Mouse (Mus musculus) frontal cortex, postnatal 25 days (tissue): ENCODE measurements around the gene Vps35l.
A peak's percentile ranks its signal among the peaks of the same experiment; 100 is the strongest.

ENCODE experiments used
- DNase-seq, 2 experiments: peaks; one replicate each; pipeline ENCODE4 v3.0.0; 2022; ENCODE audit warnings: low spot score in 2 of 2

Vps35l gene

GRCm38 (mm10) chr7:118819666-118820065 is 79.6 kb downstream of the Vps35l start:
- no peak for DNase-seq

DNA sequence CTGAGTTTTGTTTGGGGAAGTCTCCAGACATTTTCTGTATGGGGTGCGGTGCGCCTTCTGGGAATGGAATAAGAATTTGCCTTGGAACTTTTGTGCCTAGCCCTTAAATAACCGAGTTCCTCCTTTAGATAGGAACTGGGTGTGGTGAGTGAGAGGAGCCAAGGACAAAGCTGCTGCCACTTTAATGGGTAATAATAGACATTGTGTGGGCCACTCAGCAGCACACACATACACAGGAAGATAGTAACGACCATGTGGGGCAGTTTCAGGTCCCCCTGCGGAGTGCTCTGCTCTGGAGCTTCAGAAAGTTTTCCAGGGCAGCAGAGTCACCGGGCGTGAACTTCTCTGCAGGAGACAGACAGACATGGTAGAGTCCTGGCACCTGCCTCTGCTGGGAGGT is 81.3 kb downstream of the Vps35l start:
- no peak for DNase-seq

- no peak for DNase-seq
These were observed 82.0 kb downstream of the Vps35l start for GRCm38 (mm10) chr7:118821887-118822556.

GRCm38 (mm10) chr7:118824451-118824850 is 84.4 kb downstream of the Vps35l start:
- no peak for DNase-seq

DNA sequence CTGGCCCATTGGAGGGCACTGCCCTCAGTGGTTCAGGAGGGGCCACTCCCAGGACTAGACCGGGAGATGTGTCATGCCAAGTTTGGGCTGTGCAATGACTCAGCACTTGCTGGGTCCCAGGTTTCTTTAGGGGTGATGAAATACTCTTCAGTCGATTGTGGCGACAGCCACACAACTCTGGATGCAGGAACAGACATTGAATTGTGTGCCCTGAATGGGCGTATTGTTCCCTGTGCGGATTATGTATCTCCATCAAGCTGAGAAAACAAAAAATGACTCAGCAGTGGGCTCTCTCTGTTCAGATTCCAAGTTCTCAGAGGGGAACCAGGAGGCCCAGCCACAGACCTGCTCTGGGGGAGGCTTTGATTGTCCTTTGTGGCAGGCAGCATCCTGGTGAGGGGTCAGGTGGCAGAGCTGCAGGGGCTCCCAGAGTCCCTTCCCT is 88.0 kb downstream of the Vps35l start:
- no peak for DNase-seq

DNA sequence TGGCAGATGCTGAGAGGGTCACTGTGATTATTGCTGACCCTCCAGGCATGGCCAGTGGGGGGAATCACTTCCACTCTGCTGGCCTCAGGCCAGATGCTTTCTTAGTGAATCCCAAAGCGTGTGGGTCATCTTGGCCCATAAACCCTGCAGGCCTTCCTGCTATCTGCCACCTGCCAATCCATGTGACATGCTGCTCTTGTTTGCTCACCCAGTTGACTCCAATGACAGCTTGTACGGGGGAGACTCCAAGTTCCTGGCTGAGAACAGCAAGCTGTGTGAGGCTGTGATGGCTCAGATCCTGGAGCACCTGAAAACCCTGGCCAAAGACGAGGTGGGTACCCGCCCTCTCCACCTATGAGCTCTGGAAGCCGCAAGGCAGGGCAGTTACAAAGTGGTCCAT is 97.9 kb downstream of the Vps35l start:
- no peak for DNase-seq

DNA sequence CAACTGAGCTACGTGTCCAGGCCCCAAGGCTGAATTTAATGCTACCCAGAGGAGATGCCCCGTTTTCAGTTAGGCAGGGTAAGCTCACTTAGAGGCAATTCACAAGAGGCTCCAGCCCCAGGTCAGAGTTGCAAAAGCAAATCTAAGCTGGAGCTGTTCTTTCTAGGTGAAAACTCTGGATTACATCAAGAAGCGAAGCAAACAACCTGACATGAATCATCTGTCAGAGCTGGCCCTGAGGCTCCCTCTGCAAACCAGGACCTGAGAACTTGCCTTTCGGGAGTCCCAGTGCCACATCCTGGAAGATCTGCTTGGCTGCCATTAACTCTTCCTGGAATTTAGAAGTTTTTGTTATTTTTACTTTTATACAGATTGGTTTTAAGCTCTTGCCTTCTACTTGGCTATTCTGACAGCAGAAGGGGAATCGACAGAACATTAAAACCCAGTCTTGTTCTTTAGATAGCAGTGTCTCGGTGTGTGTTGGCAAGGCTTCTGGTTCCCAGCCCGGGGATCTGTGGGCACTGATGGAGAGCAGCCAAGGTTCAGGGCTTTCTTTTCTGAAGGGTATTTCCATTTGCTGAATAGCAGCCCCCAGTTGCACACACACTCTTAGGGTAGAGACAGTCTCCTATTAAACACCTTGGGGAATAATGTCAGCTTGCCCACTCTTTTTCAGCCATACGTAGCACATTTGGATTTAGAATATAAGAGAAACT is 101.2 kb downstream of the Vps35l start:
- no peak for DNase-seq

DNA sequence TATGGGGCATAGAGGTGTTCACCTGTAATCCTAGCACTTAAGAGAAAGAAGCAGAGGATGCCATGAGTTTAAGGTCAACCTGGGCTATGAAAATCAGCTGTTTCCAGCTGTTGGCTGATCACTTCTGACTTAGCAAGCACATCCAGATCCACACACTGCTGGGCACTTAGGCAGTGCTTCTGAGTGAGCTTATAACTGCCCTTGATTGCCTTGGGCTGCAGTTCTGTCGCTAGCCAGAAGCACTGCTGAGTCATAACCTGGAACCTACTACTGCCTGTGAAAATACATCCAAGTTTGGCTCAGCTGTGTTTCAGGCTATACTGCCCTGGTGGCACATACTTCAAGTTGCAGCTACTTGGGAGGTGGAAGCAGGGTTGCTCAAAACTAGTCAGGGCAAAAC is 101.8 kb downstream of the Vps35l start:
- no peak for DNase-seq

DNA sequence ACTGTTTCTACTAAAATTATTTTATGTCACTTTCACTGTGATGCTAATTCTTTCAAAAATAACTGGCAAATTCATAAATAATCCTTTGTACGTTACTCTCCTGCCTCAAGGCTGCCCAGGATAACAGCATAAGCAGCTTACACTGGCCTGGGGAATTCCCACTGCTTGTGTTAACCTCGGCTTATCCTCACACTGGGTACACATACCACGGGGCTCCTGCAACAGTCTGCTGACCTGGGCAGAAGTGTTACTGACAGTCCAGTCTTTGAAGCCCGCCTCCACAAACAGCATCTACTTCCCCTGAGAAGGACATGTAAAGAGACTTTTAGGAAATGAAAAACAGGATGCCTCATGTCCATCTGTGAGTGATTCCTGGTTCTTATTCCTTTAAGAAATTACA is 102.9 kb downstream of the Vps35l start:
- no peak for DNase-seq

GRCm38 (mm10) chr7:118845141-118845540 is 105.1 kb downstream of the Vps35l start:
- DNase-seq: no peak

DNA sequence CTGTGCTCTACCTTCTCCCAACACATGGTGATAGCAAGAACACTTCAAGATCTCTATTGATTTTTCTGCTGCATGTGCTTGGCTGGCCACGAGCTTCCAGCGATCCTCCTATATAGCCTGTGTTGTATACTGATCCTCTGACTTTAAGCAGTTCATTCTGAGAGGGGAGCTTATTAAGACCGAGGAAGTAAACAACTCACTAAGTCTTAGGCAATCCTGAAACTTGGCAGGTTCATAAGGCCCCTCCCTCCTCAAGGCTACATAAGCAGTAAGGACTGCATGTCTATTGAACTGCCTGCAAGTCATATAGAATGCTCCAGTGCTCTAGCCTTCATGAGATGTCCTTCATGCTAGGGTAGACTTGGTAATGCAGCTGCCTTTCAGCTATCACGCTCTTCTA is 106.3 kb downstream of the Vps35l start:
- DNase-seq: no peak

DNA sequence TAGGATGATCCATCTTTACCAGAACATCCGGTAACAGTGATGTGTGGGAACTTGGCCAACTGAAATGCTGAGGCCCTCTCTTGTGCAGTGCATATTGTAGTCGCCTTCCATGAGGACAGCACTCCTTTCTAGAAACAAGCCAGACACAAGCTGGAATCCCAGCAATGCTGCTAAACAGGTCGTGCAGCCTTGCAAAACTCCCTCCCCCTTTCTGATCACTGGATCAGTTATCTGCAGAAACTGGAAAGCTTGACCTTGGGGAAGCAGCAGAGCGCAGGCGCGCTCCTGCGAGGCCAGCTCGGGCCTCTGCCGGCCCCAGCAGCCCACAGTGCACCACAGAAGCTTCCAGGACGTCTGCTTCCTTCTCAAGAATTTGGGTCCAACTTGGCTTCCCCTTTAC is 108.8 kb downstream of the Vps35l start:
- no peak for DNase-seq

DNA sequence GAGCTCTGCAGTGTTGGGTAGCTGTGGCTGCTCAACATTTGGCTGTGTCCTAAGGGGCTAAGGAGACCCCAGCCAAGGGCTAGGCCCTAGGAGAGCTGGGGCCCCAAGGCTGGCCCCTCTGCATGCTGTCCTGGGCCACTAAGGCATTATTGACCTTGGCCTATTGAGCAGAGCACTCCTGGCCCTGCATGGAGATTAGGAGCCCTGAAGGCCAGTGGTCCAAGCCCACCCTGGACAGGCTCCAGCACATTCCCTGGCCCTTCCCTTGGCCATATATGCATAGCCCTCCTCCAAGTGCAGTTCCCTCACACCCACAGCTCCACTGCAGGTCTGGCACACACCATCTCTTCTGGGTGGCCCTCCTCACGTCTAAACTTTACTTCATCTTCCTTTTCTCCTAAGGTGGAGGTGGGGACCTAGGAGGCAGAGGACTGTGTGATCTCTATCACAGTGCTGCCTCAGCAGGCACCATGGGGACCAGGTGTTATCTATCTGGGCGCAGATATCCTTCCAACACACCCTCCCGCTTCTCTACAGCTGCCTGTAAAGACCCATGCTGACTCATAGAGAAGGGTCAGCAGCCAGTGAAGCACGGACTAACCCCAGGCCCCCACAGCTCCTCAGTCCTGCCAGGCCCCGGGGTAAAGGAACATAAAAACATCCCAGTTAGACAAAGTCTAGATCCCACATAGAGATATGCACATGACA is 109.7 kb downstream of the Vps35l start:
- no peak for DNase-seq

DNA sequence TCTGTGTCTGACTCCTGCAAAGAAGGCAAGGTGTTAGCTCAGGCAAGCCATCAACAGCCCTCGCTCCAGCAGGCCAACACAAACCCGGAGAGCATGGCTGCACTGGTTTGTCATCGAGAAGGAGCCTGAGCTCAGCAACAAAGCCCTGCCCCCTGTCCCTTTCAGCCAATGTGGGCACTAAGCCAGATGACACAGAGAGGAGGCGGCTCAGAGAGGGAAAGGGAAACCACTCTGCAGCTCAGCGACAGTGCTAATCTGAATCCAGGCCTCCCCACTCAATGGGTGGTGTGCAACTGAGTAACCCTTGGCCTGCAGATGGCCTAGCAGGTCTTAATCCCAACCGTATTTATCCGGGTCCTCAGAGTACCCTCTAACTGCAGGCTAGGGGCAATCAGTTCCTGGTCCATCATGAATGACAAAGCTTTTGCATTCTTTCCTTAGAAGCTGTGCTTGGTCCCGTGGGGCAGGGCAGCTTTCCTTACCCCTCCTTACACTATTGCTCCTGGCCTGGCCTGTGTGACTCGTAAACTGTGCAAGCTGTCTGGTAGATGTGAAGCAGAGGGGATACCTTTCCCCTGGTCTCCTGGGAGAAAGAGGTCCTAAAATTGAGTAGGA is 110.8 kb downstream of the Vps35l start:
- DNase-seq: no peak

GRCm38 (mm10) chr7:118851571-118851970 is 111.5 kb downstream of the Vps35l start:
- no peak for DNase-seq

DNA sequence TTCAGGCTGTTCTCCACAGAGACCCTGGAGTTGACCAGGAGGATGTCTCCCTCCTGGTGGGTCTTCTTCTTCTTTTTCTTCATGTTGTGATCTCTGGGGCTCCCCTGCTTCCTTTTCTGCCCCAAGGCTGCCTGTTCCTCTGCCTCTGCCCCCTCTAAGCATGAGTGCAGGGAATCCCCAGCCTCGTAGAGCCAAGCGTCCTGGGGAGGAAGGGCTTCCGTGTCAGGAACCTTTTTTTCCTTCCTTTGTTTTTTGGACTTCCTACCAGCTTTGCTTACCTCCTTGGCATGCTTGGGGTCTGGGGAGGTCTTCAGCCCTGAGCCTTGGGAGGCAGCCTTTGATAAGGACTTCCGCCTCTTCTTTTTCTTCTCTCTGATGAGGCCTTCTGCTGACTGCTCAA is 112.6 kb downstream of the Vps35l start:
- DNase-seq: no peak

GRCm38 (mm10) chr7:118854606-118855005 is 114.6 kb downstream of the Vps35l start:
- DNase-seq: no peak

GRCm38 (mm10) chr7:118855171-118855876 is 115.3 kb downstream of the Vps35l start, which contains the start of gene Iqck:
Gene Iqck (plus strand): TSS chr7:118855752.
- peak; percentile 80 to 83 for DNase-seq

GRCm38 (mm10) chr7:118855877-118856304 is 115.9 kb downstream of the Vps35l start, which contains the start of gene Knop1:
Gene Knop1 (minus strand): TSS chr7:118856254.
- no peak for DNase-seq

DNA sequence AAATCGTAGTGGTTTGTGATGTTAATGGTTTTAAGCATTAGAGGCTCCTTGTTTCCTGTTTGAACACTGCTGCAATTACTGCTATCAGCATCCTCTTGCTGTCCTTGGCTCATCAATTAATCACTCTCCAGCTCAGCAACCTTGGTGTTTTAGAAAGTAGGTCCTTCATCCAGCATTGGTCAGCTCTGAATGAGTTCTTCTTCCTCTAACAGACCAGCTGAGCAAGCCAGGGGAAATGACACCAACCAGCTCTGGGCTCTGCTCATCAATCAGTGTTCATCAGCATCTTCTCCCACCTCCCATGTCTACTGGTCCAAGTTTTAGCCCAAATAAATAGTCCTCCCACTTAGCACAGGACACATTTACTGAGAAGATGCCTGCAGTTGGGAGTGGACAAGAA is 118.6 kb downstream of the Vps35l start:
- no peak for DNase-seq

DNA sequence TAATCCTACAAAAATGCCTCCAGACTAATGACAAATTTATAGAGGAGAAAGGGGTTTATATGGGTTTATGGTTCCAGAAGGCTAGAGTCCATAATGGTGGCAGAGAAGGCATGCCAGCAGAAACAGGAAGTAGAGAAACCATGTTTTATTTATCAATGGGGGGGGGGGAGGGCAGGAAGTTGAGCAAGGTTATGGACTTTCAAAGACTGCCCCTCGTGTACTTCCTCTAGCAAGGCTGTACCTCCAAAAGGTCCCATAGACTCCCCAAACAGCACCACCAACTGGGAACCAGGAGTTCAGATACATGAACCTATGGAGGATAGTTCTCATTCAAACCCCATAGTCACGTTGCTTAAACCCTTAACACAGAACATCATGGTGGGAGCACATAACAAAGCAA is 125.3 kb downstream of the Vps35l start:
- DNase-seq: no peak
